Mouse (Mus musculus) frontal cortex, postnatal 25 days (tissue): ENCODE data around the gene Dgkz.

ENCODE experiments used
- DNase-seq, 2 experiments: peaks; one replicate each; pipeline ENCODE4 v3.0.0; 2022; ENCODE audit warnings: low spot score in 2 of 2

The Dgkz gene

DNA sequence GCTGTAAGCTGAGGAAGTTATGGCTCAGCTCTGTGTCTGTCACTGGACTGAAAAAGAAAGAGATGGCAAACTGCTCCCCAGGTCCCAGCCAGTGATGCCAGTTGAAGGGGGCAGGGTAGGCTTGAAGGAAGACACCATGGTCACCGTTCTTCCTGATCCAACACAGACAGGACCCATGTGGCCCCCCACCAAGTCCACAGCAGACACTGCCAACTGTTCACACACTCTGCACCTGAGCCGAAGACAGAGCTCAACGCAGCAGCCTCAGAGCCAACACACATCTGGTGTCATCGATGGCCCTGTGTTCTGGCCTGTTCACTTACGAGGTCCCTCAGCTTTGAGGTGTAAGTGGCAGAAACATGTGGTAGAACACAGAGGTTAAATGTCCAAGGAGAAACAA lies 15.2 kb downstream of the Dgkz start:
- no peak for DNase-seq

DNA sequence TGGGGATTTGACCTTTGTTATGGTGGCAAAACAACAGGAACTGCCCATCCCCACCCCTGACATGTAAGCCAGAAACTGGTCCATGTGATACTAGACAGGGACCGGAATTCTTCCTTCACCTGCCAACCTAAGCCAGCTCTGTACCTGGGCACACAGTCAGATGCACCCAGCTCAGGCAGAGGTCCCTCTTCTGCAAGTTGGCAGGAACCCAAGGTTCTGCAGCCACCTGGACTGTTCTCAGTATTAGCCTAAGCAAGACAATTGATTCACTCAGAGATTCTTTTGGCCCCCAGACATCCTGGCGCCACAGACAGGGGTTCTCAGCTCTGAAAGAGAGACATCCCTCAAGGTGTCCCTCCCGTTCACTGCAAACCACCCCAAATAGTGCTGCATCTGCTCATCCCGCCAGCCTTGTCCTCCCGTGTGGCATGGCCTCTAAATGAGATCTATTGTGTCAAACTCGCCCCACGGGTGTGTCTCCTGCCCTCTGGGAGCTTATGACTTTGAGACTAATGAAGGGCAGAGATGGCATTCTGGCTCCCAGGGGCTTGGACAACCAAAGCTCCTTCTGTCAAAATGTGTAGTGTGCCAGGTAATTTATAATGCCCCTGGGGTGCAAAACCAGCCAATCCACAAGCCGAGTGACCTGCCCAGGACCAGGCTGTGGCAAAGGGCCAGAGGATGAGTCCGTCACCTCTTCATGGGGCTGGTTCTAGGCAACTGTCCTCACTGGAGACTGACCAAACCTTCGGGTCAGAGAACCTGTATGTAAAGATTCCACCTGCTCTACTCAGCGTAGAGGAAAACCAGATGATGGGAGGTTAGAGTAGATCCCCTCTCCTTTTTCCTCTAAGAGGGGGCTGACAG lies 15.9 kb downstream of the Dgkz start:
- no peak for DNase-seq

DNA sequence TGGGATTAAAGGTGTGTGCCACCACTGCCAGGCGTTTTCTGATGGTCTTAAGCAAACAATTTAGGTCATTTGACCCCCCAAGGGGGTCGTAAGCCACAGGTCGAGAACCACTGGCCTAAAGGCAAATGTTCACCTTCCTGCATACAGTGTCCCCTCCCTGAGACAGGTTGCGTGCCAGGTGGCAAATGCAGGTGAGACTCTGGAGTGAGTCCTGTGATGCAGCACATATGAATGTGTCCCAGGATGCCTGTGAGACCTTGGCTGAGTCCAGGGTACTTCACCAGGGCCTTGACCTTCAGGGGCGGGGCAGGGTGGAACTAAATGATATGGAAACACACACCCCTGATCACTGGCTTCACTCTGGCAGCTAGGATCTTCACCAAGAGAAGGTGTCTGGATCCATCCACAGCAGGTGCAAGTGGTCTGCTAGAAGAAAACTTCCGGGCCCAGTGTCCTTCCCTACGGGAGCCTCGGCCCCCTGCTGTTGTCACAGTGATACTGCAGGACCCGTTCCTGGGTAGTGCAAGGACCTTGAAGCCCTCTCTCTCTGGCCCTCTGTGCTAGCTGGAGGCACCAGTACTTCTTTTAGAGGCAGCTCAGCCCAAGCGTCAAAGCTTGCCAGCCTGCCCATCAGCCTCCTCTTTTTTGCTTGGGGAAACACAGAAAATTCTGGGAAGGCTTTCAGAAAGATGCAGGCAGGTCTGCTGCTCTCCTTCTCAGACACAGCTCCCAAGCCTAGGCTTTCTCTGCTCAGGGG lies 16.8 kb downstream of the Dgkz start:
- no peak for DNase-seq

DNA sequence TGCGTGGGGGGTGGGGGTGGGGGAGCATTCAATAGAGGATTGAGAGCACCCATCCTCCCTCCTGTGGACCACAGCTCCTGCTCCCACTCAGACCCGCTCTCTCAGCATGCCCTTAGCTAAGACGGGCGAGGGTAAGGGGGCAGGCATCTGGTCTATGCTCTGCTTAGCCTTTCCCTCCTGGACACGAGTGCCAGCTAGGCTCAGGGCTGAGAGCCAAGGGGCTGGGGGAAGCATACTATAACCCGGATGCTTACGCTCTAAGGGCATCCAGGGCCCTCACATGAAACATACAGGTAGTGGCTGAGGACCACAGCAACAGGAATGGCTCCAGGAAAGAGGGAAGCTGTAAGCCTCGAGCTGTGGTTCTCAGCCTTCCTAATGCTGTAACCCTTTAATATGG lies 17.6 kb downstream of the Dgkz start:
- DNase-seq, result no peak

DNA sequence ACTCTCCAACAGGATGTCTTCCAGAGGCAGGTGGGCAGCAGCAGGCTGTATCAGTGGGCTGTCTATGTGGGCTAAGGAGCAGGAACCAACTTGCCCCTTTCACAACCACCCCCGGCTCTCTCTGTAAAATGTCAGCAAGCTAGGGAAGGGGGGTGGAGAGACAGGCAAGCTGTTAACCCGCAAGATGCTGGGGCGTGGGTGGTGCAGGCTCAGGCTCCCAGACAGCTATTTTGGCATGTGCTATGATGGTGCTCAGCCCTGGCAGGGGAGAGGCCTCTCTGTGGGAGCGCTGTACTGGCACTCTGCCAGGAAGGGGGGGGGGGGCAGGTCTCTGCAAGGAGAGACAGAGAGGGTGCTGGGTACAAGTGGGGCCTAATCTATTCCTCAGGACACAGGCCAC lies 18.6 kb downstream of the Dgkz start:
- DNase-seq, result no peak

DNA sequence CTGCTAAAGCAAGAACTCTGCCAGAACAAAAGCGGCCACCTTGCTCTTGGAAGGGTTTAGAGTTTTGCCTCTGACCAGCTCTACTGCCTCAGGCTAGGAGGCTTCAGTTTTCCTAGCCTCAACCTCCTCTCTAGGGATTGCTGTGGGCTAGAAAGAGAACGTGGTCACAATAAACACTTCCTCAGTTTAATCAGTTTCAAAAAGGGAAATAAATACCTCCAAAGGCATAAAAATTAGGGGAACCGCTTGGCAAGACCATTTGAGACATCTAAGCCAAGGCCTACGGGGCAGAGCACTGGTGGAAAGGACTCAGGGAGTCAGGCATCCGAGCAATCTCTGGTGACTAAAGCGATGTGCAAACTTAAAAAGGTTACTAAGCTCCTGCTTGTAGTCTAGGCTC lies 19.8 kb downstream of the Dgkz start:
- no peak for DNase-seq

DNA sequence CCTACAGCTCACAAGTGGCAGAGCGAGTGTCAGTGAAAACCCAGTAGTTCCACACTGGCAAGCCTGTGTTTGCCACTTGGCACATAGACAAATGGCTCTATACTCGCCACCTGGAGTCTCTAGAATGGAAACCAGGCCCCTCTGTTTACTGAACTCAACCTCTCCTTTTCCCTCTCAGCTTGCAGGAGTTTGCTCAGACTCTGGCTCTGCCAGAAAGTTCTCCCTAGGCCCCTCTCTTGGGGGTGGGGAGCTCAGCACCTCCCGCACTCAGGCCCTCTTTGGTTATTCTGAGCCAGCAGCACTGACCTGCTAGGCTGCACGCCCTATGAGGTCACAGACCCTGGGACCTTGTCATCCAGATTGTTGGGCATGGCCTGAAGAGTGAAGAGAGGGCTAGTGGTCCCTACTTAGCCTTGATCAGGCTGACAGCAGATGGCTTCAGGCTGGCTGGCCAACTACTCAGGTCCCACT lies 20.5 kb downstream of the Dgkz start:
- no peak for DNase-seq

DNA sequence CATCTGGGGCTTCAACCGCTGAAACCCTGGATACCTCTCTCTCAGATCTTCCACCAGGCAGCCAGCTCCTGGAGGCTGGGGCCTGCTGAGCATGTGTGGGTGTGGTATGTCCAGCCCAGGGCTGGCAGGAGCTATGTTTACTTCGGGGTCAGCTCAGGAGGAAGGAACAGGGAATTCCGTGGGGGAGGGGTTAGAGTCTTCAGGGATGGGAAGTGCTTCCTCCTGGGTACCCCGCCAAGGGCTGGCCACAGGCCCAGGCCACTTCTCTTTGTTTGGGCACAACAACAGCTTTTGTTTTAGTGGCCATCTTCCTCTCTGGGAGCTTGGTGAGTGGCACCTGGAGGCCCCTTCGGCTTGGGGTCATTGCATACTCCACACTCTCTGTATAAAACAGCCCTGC lies 21.8 kb downstream of the Dgkz start:
- no peak for DNase-seq

DNA sequence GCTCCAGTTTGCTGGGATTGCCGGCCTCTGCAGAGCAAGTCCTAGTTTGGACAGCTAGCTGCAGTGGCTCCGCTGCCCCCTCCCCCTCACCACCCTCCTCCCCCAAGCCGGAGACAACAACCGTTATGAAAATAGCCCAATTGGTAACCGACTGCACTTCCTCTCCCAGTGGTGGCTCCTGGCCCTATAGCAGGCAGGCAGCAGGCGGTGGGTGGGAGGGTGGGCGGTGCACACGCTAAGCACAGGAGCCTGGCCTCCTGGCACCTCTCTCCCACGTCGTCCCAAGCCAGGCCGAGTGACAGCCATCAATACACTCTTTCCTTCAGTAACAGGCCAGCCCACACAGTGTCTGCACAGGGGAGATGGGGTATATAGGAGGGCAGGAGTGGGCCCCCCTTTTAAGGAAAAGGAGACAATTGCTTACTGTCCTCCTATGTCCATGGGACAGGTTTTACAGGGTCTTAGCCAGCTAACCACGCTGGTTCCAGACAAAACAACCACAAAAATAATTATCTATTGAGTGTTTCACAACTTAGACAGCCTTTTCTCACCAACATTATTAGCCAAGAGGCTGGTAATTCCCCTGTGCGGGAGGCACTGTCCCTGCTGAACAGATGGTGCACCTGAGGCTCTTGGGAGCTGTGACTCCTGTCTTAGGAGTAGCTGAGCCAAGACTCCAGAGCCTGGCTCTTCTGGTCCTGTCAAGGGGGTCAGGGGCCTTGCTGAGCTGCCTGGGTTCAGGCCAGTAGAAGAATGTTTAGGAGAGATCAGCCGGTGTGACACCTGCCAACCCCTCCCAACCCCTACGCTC lies 25.2 kb downstream of the Dgkz start:
- no peak for DNase-seq

DNA sequence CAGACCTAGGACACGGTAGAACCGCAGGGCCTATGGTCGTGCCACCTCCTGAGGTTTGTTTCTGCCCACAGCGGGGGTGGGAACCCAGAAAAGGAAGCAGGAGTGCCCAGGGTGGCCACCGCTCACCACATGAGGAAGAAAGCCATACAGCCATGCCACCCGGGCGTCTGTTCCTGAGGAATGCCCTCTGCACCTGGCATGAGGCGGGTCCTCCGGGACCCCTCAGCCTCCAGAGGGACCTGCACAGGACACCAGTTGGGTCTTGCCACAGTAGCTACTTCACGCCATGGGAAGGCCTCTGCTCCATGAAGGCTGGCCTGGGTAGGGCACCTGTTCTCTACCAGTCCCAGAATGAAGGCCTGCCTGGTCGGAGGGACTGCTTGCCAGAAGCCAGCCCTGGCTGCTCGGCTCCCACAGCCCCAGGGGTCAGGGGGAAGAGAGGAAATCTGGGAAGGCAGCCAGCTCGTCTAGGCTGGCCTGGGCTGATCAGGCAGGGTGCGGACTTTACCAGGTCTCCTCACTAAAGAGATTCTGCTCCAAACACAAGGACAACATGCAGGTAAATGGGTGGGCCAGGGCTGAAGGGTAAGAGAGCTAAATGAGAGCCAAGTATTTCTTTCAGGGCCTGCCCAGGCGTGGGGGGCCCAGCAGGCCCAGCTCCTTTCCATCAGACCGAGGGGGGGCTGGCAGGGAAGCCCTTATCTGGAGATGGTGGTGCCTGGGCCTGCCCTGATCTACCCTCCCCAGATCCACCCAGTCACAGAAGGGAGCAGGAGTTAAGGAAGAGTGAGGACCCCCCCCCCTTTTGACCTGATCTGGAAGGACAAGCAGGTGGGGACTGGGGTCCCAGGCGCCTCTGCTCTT lies 26.0 kb downstream of the Dgkz start:
- DNase-seq, result no peak

DNA sequence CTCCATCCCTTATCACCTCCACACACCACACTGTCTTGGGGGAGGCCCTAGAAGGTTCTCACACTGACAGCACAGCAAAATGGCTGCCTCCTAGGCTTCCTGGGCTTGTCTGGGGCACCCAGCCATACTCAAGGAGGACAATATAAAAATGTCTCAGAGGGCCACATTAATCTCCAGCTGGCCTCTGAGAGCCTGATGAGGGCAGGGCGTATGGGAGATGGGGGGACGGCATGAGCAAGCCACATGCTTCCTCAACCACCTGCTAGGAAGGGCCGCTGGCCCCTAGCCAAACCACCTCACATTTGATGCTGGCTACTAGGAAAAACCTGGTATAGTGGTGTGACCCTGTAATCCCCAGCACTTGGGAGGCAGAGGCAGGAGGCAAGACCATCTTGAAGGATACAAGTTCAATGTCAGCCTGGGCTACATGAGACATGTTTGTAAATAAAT lies 26.8 kb downstream of the Dgkz start:
- no peak for DNase-seq

DNA sequence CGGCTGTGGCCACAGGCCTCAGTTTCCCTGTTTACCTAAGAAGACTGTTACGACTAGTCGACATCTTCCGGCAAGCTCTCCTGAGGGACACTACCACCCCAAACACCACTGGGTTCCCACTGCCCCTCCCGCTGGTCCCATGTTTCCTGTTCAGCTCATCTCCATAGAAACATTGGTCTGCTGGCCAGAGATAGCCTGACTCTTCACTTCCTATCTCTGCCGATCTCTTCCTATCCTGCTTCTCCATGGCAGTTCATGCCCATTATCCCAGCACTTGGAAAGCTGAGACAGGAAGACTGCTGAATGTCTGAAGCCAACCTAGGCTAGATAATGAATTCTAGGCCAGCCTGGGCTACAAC lies 27.5 kb downstream of the Dgkz start:
- DNase-seq, result no peak

DNA sequence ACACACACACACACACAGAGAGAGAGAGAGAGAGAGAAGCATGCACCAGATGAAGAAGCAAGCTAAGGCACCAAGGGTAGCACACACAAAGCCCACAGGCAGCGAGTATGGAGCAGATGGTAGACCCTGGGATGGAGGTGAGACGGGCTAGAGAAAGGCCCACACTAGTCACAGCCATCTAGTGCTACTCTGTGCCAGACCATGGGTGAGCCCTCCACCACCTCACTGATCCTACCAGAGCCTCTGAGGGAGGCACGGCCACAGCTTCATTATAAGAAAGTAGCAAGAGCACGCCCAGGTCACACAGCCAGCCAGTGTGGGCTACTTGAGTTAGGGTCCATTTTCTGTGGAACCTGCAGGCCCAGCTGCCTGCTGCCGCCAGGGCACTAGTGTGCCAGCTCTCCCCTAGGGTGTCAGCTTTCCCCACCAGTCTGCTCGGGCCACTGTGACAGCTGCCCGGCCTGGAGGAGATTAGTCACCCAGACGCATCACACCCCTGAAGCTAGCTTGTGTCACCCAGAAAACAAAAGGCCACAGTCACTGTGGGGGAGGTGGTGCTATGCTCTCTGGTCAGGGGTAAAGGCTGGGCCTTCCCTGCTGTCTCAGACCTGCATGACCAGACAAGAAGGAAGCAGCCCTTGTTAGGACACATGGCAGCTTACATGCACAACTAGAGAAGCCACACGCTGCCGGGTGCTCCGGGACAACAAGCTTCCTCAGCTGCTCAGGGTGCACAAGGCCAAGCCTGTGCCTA lies 28.1 kb downstream of the Dgkz start:
- no peak for DNase-seq

DNA sequence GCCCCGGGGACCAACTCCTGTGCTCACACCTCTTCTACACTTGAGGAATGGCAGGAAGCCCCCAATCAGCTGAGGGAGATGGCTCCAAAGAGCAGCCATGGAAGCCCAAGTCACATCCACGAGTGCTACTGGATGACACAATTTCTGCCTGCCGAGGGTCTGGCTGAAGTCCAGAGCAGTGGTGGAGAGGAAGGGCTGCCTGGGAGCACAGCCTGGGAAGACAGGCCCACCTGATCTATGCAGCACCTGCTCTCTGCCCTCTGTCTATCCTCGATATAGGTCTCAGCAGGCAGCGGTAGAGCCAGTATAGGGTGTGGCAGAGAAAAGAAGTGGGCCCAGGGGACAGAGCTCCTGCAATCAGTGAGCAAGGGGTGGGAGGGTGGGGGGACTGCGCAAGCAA lies 28.8 kb downstream of the Dgkz start:
- DNase-seq, result no peak

DNA sequence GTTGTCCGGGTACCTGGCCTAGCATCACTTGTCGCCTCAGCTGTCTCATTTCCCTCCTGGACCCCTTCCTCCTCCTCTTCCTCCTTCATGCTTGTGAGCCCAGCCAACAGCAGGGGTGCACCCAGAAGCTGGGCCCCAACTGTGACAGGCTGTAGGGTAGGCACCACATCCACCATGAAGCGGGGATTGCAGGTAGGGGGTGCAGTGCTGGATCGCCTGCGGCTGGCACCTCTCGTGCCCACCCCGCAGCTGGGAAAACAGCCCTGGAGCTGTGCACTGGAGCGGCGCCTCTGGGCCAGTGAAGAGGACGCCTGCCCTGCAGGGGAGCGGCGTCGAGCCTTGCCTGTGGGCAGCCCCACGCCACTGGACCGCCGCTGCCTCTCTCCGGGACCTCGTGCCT lies 30.2 kb downstream of the Dgkz start, which contains the start of gene Gm9821:
TSS of gene Gm9821 (plus strand) at position 221 of the 400 bp plus-strand sequence.
- DNase-seq, result no peak

DNA sequence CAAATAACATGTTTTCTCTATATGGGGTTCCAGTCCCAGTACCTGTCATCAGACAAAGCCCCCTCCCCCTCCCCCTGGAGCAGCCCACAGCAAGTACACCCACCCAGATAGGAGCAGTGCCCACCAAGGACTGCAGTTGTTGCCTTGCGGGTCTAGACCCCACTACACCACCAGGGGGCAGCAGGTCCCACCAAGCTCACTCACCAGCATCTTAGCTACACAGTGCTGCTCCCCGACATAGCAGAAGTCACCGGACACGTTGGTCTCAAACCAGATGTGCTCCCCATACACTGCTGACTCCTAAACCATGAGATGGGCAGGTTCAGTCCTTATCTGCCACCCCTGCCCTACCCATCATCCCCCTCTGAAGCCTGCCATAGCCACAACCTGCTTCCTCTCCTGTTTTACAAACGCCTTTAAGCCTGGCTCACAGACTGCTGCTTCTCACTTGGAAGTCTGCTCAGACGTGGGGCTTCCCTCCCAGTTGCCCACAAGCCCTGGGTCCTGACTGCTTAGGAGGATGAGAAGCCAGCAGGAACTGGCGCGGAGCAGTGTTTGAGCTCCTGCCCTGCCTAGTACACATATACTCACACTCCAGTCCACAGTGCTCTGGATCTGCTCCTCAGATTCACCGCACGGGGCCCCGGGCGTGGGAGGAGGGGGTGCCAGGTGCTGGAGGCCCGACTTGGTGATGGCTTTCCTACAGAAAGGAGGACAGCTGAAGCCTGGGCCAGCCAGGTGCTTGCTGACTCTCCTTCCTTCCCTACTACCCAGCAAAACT lies 31.3 kb downstream of the Dgkz start:
- peak in 1 of 2 experiments; percentile 75 for DNase-seq

DNA sequence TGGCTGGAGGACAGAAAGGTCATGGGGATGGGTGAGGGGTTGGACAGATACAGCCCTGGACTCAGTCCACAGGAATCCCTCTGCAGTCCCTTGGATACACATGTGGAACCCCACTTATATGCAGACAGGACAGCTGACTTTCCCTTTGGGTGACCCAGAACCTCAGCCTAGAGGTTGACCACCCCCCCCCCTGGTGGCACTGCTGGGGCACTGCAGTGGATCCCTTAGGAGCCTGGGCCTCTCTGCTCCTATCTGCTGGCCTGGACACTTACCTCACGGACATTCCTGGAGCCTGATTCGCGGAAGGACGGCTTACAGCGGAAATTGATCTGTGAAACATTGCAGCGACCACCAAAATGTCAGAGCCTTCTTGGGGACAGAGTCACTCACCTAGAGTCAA lies 33.3 kb downstream of the Dgkz start:
- no peak for DNase-seq

DNA sequence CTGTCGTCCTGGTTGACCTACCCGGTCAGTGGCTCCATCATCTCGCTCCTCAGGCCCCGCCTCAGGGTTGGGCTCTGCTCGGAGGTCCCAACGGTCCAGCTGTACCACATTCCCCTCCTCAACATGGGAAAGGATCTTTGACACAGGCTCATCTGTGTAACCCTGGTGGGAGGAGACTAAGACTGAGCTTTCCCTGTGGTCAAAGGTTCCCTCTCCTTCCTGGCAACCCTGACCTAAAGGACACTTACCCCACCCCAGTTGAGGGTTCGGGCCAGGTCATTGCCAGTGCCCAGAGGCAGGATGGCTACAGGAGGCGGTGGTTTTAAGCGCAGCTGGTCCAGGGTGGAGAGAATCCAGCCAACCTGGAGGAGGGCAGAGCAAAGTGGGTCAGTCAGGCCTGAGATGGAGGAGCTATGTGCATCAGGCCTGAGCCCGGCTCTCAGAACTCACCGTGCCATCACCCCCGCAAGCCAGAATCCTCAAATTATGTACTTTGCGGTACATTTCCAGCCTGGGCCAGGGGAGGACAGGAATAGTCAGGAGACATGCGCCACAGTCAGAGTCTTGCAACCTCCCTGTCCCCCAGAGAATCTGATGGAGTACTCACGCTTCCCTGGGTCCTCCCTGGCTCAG lies 36.2 kb downstream of the Dgkz start:
- DNase-seq, result no peak

DNA sequence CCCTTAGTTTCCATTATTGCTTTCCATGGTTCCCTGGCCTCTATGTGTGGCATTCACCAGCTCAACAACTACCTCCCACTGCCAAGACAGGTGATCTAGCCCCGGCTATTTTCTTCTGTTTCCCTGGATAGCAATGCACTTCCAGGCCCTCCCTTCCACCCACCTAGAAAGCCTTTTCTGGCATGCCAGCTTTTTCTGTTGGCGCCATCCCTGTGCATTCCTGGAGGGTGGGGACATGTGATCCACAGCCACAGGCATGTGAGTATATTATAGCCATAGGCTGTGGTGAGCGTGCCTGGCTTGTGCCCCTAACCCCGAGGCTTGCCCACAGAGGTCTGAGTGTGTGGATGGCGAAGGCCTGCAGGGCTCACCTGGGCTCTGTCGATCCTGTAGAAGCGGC lies 39.5 kb downstream of the Dgkz start:
- DNase-seq, result no peak
